Mouse (Mus musculus): ENCODE data around the gene Rsph1. TPM values are rescaled to one million over a fixed set of nuclear protein-coding genes. Genes with fewer than 3 reads are reported as not detected.

The Rsph1 gene
- polyA plus RNA-seq, 1 experiment, result 10.4 TPM

GRCm38 (mm10) chr17:31232251-31233010 is 44.8 kb downstream of the Rsph1 start:
- Histone ChIP-seq H3K4me1 (ENCODE audit: control insufficient read depth, insufficient read depth, low read length) (no peaks in the 10 kb centered on the region), H3K4me3 (replicated peaks; ENCODE audit: control insufficient read depth, low read depth, low read length) (no peak overlapping the region), H3K27ac (ENCODE audit: control insufficient read depth, insufficient read depth, low read depth, low read length, poor library complexity) (no peak overlapping the region)
- 88% methylated on average over 8 of the region's 8 CpGs for WGBS
- no peak for TF ChIP-seq POLR2A (IDR thresholded peaks at IDR 0.05; ENCODE audit: borderline replicate concordance, control insufficient read depth, low read depth, low read length)
- TF ChIP-seq CTCF (IDR thresholded peaks at IDR 0.05; ENCODE audit: control insufficient read depth, insufficient read depth, low read length), result no peak

GRCm38 (mm10) chr17:31231780-31232179 is 45.4 kb downstream of the Rsph1 start:
- no peak overlapping the region for H3K4me3 ChIP-seq (replicated peaks; ENCODE audit: control insufficient read depth, low read depth, low read length)
- peaks cover 2% of the 10 kb centered on the region; the same call in 1 of the 2 replicates for H3K4me1 ChIP-seq (ENCODE audit: control insufficient read depth, insufficient read depth, low read length)
- H3K27ac ChIP-seq (ENCODE audit: control insufficient read depth, insufficient read depth, low read depth, low read length, poor library complexity), result no peak overlapping the region
- TF ChIP-seq POLR2A (IDR thresholded peaks at IDR 0.05; ENCODE audit: borderline replicate concordance, control insufficient read depth, low read depth, low read length) (no peak), CTCF (IDR thresholded peaks at IDR 0.05; ENCODE audit: control insufficient read depth, insufficient read depth, low read length) (no peak)
- WGBS, result 94% methylated on average over 6 of the region's 6 CpGs

GRCm38 (mm10) chr17:31226931-31227330 is 50.3 kb downstream of the Rsph1 start:
- no peak for TF ChIP-seq POLR2A (IDR thresholded peaks at IDR 0.05; ENCODE audit: borderline replicate concordance, control insufficient read depth, low read depth, low read length)
- TF ChIP-seq CTCF (IDR thresholded peaks at IDR 0.05; ENCODE audit: control insufficient read depth, insufficient read depth, low read length), result no peak
- no peak overlapping the region; the same call in 1 of the 2 replicates for H3K27ac ChIP-seq (ENCODE audit: control insufficient read depth, insufficient read depth, low read depth, low read length, poor library complexity)
- H3K4me1 ChIP-seq (ENCODE audit: control insufficient read depth, insufficient read depth, low read length), result peaks cover 13% of the 10 kb centered on the region
- WGBS, result 26% methylated on average over 7 of the region's 7 CpGs
- H3K4me3 ChIP-seq (replicated peaks; ENCODE audit: control insufficient read depth, low read depth, low read length), result no peak overlapping the region

- WGBS, result 54% methylated on average over 3 of the region's 3 CpGs
- no peak for TF ChIP-seq CTCF (IDR thresholded peaks at IDR 0.05; ENCODE audit: control insufficient read depth, insufficient read depth, low read length)
- no peak for TF ChIP-seq POLR2A (IDR thresholded peaks at IDR 0.05; ENCODE audit: borderline replicate concordance, control insufficient read depth, low read depth, low read length)
- Histone ChIP-seq H3K4me1 (ENCODE audit: control insufficient read depth, insufficient read depth, low read length) (peaks cover 15% of the 10 kb centered on the region), H3K4me3 (replicated peaks; ENCODE audit: control insufficient read depth, low read depth, low read length) (no peak overlapping the region), H3K27ac (ENCODE audit: control insufficient read depth, insufficient read depth, low read depth, low read length, poor library complexity) (no peak overlapping the region)
Observed at GRCm38 (mm10) chr17:31226368-31226767, 50.8 kb downstream of the Rsph1 start.

- H3K27ac ChIP-seq (ENCODE audit: control insufficient read depth, insufficient read depth, low read depth, low read length, poor library complexity), result peak overlapping the region; percentile 34; the same call in 1 of the 2 replicates
- WGBS, result 33% methylated on average over 8 of the region's 8 CpGs
- H3K4me1 ChIP-seq (ENCODE audit: control insufficient read depth, insufficient read depth, low read length), result peaks cover 15% of the 10 kb centered on the region
- TF ChIP-seq POLR2A (IDR thresholded peaks at IDR 0.05; ENCODE audit: borderline replicate concordance, control insufficient read depth, low read depth, low read length), result no peak
- TF ChIP-seq CTCF (IDR thresholded peaks at IDR 0.05; ENCODE audit: control insufficient read depth, insufficient read depth, low read length), result no peak
- H3K4me3 ChIP-seq (replicated peaks; ENCODE audit: control insufficient read depth, low read depth, low read length), result no peak overlapping the region
Observed at GRCm38 (mm10) chr17:31224591-31224990, 52.6 kb downstream of the Rsph1 start.

GRCm38 (mm10) chr17:31223835-31224234 is 53.3 kb downstream of the Rsph1 start:
- H3K27ac ChIP-seq (ENCODE audit: control insufficient read depth, insufficient read depth, low read depth, low read length, poor library complexity), result peak overlapping the region; percentile 20
- WGBS, result 8% methylated on average over 7 of the region's 7 CpGs

GRCm38 (mm10) chr17:31222810-31223310 is 54.3 kb downstream of the Rsph1 start:
- H3K27ac ChIP-seq (ENCODE audit: control insufficient read depth, insufficient read depth, low read depth, low read length, poor library complexity), result no peak overlapping the region
- WGBS, result 44% methylated on average over 4 of the region's 4 CpGs
- peaks cover 15% of the 10 kb centered on the region for H3K4me1 ChIP-seq (ENCODE audit: control insufficient read depth, insufficient read depth, low read length)
- TF ChIP-seq POLR2A (IDR thresholded peaks at IDR 0.05; ENCODE audit: borderline replicate concordance, control insufficient read depth, low read depth, low read length) (no peak), CTCF (IDR thresholded peaks at IDR 0.05; ENCODE audit: control insufficient read depth, insufficient read depth, low read length) (no peak)
- no peak overlapping the region for H3K4me3 ChIP-seq (replicated peaks; ENCODE audit: control insufficient read depth, low read depth, low read length)

More at GRCm38 (mm10) chr17:31223835-31224234, 53.3 kb downstream of the Rsph1 start:
- Histone ChIP-seq H3K4me1 (ENCODE audit: control insufficient read depth, insufficient read depth, low read length) (peaks cover 15% of the 10 kb centered on the region), H3K4me3 (replicated peaks; ENCODE audit: control insufficient read depth, low read depth, low read length) (no peak overlapping the region)
- TF ChIP-seq POLR2A (IDR thresholded peaks at IDR 0.05; ENCODE audit: borderline replicate concordance, control insufficient read depth, low read depth, low read length) (no peak), CTCF (IDR thresholded peaks at IDR 0.05; ENCODE audit: control insufficient read depth, insufficient read depth, low read length) (no peak)

GRCm38 (mm10) chr17:31216068-31216955 is 60.9 kb downstream of the Rsph1 start:
- Histone ChIP-seq H3K4me3 (replicated peaks; ENCODE audit: control insufficient read depth, low read depth, low read length) (no peak overlapping the region), H3K27ac (ENCODE audit: control insufficient read depth, insufficient read depth, low read depth, low read length, poor library complexity) (peak overlapping the region; percentile 32), H3K4me1 (ENCODE audit: control insufficient read depth, insufficient read depth, low read length) (no peaks in the 10 kb centered on the region; the same call in 1 of the 2 replicates)
- 39% methylated on average over 5 of the region's 5 CpGs for WGBS
- TF ChIP-seq CTCF (IDR thresholded peaks at IDR 0.05; ENCODE audit: control insufficient read depth, insufficient read depth, low read length), result no peak
